Mouse (Mus musculus): ENCODE measurements around the gene Ctsq. TPM values are rescaled to one million over a fixed set of nuclear protein-coding genes. Genes with fewer than 3 reads are reported as not detected.

The Ctsq gene
- total and polyA plus RNA-seq, 3 experiments: not detected

- Histone ChIP-seq H3K27me3 (ENCODE audit: control insufficient read depth in 1 of 2, insufficient read depth in 2 of 2, low read length in 2 of 2) (no peaks in the 10 kb centered on the region), H3K4me1 (ENCODE audit: control insufficient read depth in 1 of 2, insufficient read depth in 2 of 2, low read length in 2 of 2) (peaks cover 16 to 25% of the 10 kb centered on the region in 2 experiments), H3K4me3 (ENCODE audit: control insufficient read depth in 1 of 2, insufficient read depth in 1 of 2, low read depth in 2 of 2, low read length in 2 of 2) (no peak overlapping the region), H3K27ac (ENCODE audit: control insufficient read depth, low read depth, low read length) (peak overlapping the region; percentile 88), H3K36me3 (ENCODE audit: control insufficient read depth in 1 of 2, insufficient read depth in 2 of 2, low read length in 2 of 2) (peaks cover 0 to 46% of the 10 kb centered on the region in 2 experiments; a peak in 2 of 4 replicates), H3K79me2 (ENCODE audit: control insufficient read depth, insufficient read depth, low read length, poor library complexity) (no peaks in the 10 kb centered on the region), H3K9me3 (replicated peaks; ENCODE audit: insufficient read depth, low read length) (no peaks in the 10 kb centered on the region), H3K9ac (ENCODE audit: control insufficient read depth, low read depth, low read length, poor library complexity, severe bottlenecking) (peak overlapping the region; percentile 35)
- DNase-seq (ENCODE audit: low read depth, low spot score): peak; percentile 90
- TF ChIP-seq UBTF (IDR thresholded peaks at IDR 0.05; ENCODE audit: borderline replicate concordance, insufficient read depth, low read depth, low read length): no peak
- TF ChIP-seq MYC (IDR thresholded peaks at IDR 0.05; ENCODE audit: low read depth, low read length): no peak; the same call in 1 of the 2 replicates
- no peak for TF ChIP-seq MAX (IDR thresholded peaks at IDR 0.05; ENCODE audit: low read length)
- TF ChIP-seq RAD21 (IDR thresholded peaks at IDR 0.05; ENCODE audit: low read depth, low read length): no peak
- no peak for TF ChIP-seq POLR2AphosphoS2 (IDR thresholded peaks at IDR 0.05; ENCODE audit: low read length)
- TF ChIP-seq SIN3A (IDR thresholded peaks at IDR 0.05; ENCODE audit: low read length): peak; percentile 50; the same call in 1 of the 2 replicates
- peak; percentile 42; the same call in 1 of the 2 replicates for TF ChIP-seq HCFC1 (IDR thresholded peaks at IDR 0.05; ENCODE audit: low read depth, low read length)
- TF ChIP-seq POLR2A (IDR thresholded peaks at IDR 0.05; ENCODE audit: control insufficient read depth in 1 of 2, insufficient read depth in 1 of 2, low read depth in 1 of 2, low read length in 2 of 2, poor library complexity in 1 of 2): no peak
- TF ChIP-seq USF1 (IDR thresholded peaks at IDR 0.05; ENCODE audit: low read depth, low read length): no peak
- peak; percentile 97 for TF ChIP-seq GATA1 (IDR thresholded peaks at IDR 0.05; ENCODE audit: low read depth, low read length)
- TF ChIP-seq KAT2A (conservative IDR thresholded peaks at IDR 0.05; ENCODE audit: low read depth, low read length): no peak; the same call in 1 of the 2 replicates
- no peak for TF ChIP-seq BHLHE40 (IDR thresholded peaks at IDR 0.05; ENCODE audit: borderline replicate concordance, low read depth, low read length)
- TF ChIP-seq CHD1 (IDR thresholded peaks at IDR 0.05; ENCODE audit: low read depth, low read length): no peak
- no peak for TF ChIP-seq MXI1 (IDR thresholded peaks at IDR 0.05; ENCODE audit: low read depth, low read length)
- TF ChIP-seq TCF12 (IDR thresholded peaks at IDR 0.05; ENCODE audit: low read depth, low read length): peak; percentile 92
- TF ChIP-seq ZKSCAN1 (IDR thresholded peaks at IDR 0.05; ENCODE audit: low read depth, low read length): no peak
- no peak for TF ChIP-seq GABPA (IDR thresholded peaks at IDR 0.05; ENCODE audit: low read depth, low read length)
- TF ChIP-seq TBP (IDR thresholded peaks at IDR 0.05; ENCODE audit: low read depth, low read length): no peak
- TF ChIP-seq USF2 (IDR thresholded peaks at IDR 0.05; ENCODE audit: borderline replicate concordance in 1 of 2, insufficient read depth in 1 of 2, low read depth in 1 of 2, low read length in 2 of 2): no peak
- 0 out of 2 replicates have a peak, but pooled peaks have one; percentile 12 for TF ChIP-seq JUND (IDR thresholded peaks at IDR 0.05; ENCODE audit: low read depth, low read length)
- no peak for TF ChIP-seq NELFE (IDR thresholded peaks at IDR 0.05; ENCODE audit: low read depth, low read length)
- no peak for TF ChIP-seq CTCF (IDR thresholded peaks at IDR 0.05 in 2 of 3, conservative IDR thresholded peaks at IDR 0.05 in 1 of 3; ENCODE audit: control insufficient read depth in 1 of 3, insufficient read depth in 1 of 3, low read depth in 2 of 3, low read length in 3 of 3, poor library complexity in 1 of 3, severe bottlenecking in 1 of 3)
- no peak for TF ChIP-seq SMC3 (IDR thresholded peaks at IDR 0.05; ENCODE audit: low read depth, low read length)
- TF ChIP-seq MAZ (IDR thresholded peaks at IDR 0.05; ENCODE audit: low read depth, low read length): no peak
- 0 out of 2 replicates have a peak, but pooled peaks have one; percentile 18 for TF ChIP-seq ELF1 (IDR thresholded peaks at IDR 0.05; ENCODE audit: low read depth, low read length)
- TF ChIP-seq MEF2A (IDR thresholded peaks at IDR 0.05; ENCODE audit: extremely low read depth, insufficient replicate concordance, low read depth, low read length, poor library complexity, severe bottlenecking): no peak
- peak; percentile 95 to 99 for TF ChIP-seq EP300 (IDR thresholded peaks at IDR 0.05; ENCODE audit: low read depth in 1 of 2, low read length in 2 of 2)
- no peak; the same call in 1 of the 2 replicates for TF ChIP-seq CHD2 (IDR thresholded peaks at IDR 0.05; ENCODE audit: low read length)
- TF ChIP-seq NRF1 (IDR thresholded peaks at IDR 0.05; ENCODE audit: insufficient read depth, low read depth, low read length, poor library complexity, severe bottlenecking): no peak
- TF ChIP-seq MYB (IDR thresholded peaks at IDR 0.05; ENCODE audit: low read depth, low read length): no peak
- peak; percentile 86 for TF ChIP-seq ETS1 (IDR thresholded peaks at IDR 0.05; ENCODE audit: low read depth, low read length)
- no peak for TF ChIP-seq ZC3H11A (IDR thresholded peaks at IDR 0.05; ENCODE audit: low read depth, low read length)
- no peak for TF ChIP-seq POLR2AphosphoS5 (IDR thresholded peaks at IDR 0.05; ENCODE audit: borderline replicate concordance, low read depth, low read length)
- TF ChIP-seq MAFK (IDR thresholded peaks at IDR 0.05; ENCODE audit: borderline replicate concordance, low read depth, low read length): no peak
- peak; percentile 90 for TF ChIP-seq TAL1 (IDR thresholded peaks at IDR 0.05; ENCODE audit: low read length)
- no peak for TF ChIP-seq ZNF384 (IDR thresholded peaks at IDR 0.05; ENCODE audit: low read depth, low read length)
- no peak for TF ChIP-seq E2F4 (IDR thresholded peaks at IDR 0.05; ENCODE audit: borderline replicate concordance, low read depth, low read length)
- peak; percentile 41 for TF ChIP-seq RCOR1 (IDR thresholded peaks at IDR 0.05; ENCODE audit: low read depth, low read length)
Measured at GRCm38 (mm10) chr13:61010171-61010570, 30.3 kb downstream of the Ctsq start.
